Mouse (Mus musculus) bone marrow, adult 2 months (tissue): ENCODE measurements around the gene Prr5l.

ENCODE experiments used
- CTCF ChIP-seq: fragments of 200-500 bp; IDR thresholded peaks from 2 replicates; pipeline ENCODE4 v1.5.1; 2011; ENCODE audit warnings: low read length, control low read depth; ENCODE audit not compliant: control insufficient read depth, insufficient read depth
- POLR2A ChIP-seq: fragments of 200-500 bp; IDR thresholded peaks from 2 replicates; pipeline ENCODE4 v1.6.1; 2011; ENCODE audit warnings: low read depth, mild to moderate bottlenecking, control low read depth, low read length, borderline replicate concordance; ENCODE audit not compliant: control insufficient read depth

- TF ChIP-seq CTCF (no peak), POLR2A (no peak)
Measured at GRCm38 (mm10) chr2:101732777-101733210, 150.0 kb downstream of the Prr5l start.
